Mouse (Mus musculus) limb, embryonic 14.5 days (tissue): ENCODE data around the gene Plch1. TPM values are rescaled to one million over a fixed set of nuclear protein-coding genes. Genes with fewer than 3 reads are reported as not detected.

ENCODE experiments used
- ATAC-seq: fragments of 200-750 bp; cut with Nextera tagmentation; 2 replicates; pipeline ENCODE4 v1.8.0; 2017; ENCODE audit warnings: low read depth, moderate number of reproducible peaks, moderate TSS enrichment; ENCODE audit not compliant: low FRiP score
- DNase-seq: peaks from one replicate; pipeline ENCODE4 v3.0.0-alpha.2; 2015; ENCODE audit warnings: low spot score
- H3K27ac ChIP-seq: fragments of 300-500 bp; sonication (generic); replicated peaks from 2 replicates; pipeline ENCODE4 v1.5.1; 2014; ENCODE audit warnings: low read depth, mild to moderate bottlenecking, low read length, moderate library complexity, mixed read lengths
- H3K27me3 ChIP-seq: fragments of 300-500 bp; sonication (generic); 2 replicates; pipeline ENCODE4 v1.6.1; 2014; ENCODE audit warnings: low read length, mixed read lengths; ENCODE audit not compliant: control insufficient read depth, insufficient read depth
- H3K36me3 ChIP-seq: fragments of 300-500 bp; sonication (generic); 2 replicates; pipeline ENCODE4 v1.6.1; 2014; ENCODE audit warnings: mild to moderate bottlenecking, low read length, moderate library complexity, mixed read lengths; ENCODE audit not compliant: control insufficient read depth, insufficient read depth
- H3K4me1 ChIP-seq: fragments of 300-500 bp; sonication (generic); 2 replicates; pipeline ENCODE4 v1.6.1; 2014; ENCODE audit warnings: antibody characterized with exemption, low read length, mixed read lengths; ENCODE audit not compliant: control insufficient read depth, insufficient read depth
- H3K4me2 ChIP-seq: fragments of 300-500 bp; sonication (generic); replicated peaks from 2 replicates; pipeline ENCODE4 v1.6.1; 2014; ENCODE audit warnings: low read depth, mild to moderate bottlenecking, low read length, moderate library complexity; ENCODE audit not compliant: severe bottlenecking
- H3K4me3 ChIP-seq: fragments of 300-500 bp; sonication (generic); replicated peaks from 2 replicates; pipeline ENCODE4 v1.5.1; 2014; ENCODE audit warnings: low read length
- H3K9ac ChIP-seq: fragments of 300-500 bp; sonication (generic); 2 replicates; pipeline ENCODE4 v1.6.1; 2014; ENCODE audit warnings: mild to moderate bottlenecking, low read depth, low read length, moderate library complexity; ENCODE audit not compliant: severe bottlenecking
- H3K9me3 ChIP-seq: fragments of 300-500 bp; sonication (generic); 2 replicates; pipeline ENCODE4 v1.6.1; 2016; ENCODE audit warnings: low read length; ENCODE audit not compliant: control insufficient read depth
- POLR2A ChIP-seq: fragments of 200-500 bp; IDR thresholded peaks from 2 replicates; pipeline ENCODE4 v1.8.0; 2012; ENCODE audit warnings: inconsistent platforms, mild to moderate bottlenecking, moderate library complexity, borderline replicate concordance; ENCODE audit not compliant: insufficient read depth, insufficient read length; ENCODE audit errors: extremely low read depth
- WGBS: fragments of 180-500 bp; shearing (Covaris S2); extraction: QIAGEN DNeasy Blood & Tissue Kit; methylation state at CpG from one replicate; pipeline ENCODE4 v1.1.7; 2014; 5-methylcytosine and 5-hydroxymethylcytosine counted together
- polyA plus RNA-seq, 2 experiments: library from polyadenylated mRNA; depleted of rRNA in 1 of 2; stranded (reverse) in 1 of 2; unstranded in 1 of 2; fragments of >200 nt; fragmentation: Nextera tagmentation in 1 of 2; extraction: Ambion mirVana in 1 of 2; gene quantifications; 2 replicates each; pipeline versions ENCODE4 v1.2.1 to v1.2.3; 2012 to 2014

Gene Plch1
- polyA plus RNA-seq, 2 experiments, result 1.1 to 2.0 TPM

- 20% methylated on average over 1 of the region's 1 CpGs for WGBS
- Histone ChIP-seq H3K36me3 (no peaks in the 10 kb centered on the region), H3K4me3 (no peak overlapping the region), H3K9me3 (no peaks in the 10 kb centered on the region), H3K9ac (no peak overlapping the region), H3K4me1 (peaks cover 13% of the 10 kb centered on the region), H3K4me2 (no peak overlapping the region), H3K27me3 (peaks cover 11% of the 10 kb centered on the region; the same call in 1 of the 2 replicates), H3K27ac (no peak overlapping the region)
- DNase-seq, result no peak
- TF ChIP-seq POLR2A, result no peak
- ATAC-seq, result no peak
Observed at GRCm38 (mm10) chr3:63897177-63897576, 2.1 kb downstream of the Plch1 start.

GRCm38 (mm10) chr3:63896303-63896702, 3.0 kb downstream of the Plch1 start:
- DNase-seq, result no peak
- Histone ChIP-seq H3K27ac (no peak overlapping the region), H3K9ac (no peak overlapping the region), H3K9me3 (no peaks in the 10 kb centered on the region), H3K36me3 (no peaks in the 10 kb centered on the region), H3K4me2 (no peak overlapping the region), H3K4me3 (no peak overlapping the region), H3K27me3 (peaks cover 11% of the 10 kb centered on the region; the same call in 1 of the 2 replicates), H3K4me1 (peaks cover 13% of the 10 kb centered on the region)
- TF ChIP-seq POLR2A, result no peak
- 86% methylated on average over 4 of the region's 4 CpGs for WGBS
- no peak for ATAC-seq

DNA sequence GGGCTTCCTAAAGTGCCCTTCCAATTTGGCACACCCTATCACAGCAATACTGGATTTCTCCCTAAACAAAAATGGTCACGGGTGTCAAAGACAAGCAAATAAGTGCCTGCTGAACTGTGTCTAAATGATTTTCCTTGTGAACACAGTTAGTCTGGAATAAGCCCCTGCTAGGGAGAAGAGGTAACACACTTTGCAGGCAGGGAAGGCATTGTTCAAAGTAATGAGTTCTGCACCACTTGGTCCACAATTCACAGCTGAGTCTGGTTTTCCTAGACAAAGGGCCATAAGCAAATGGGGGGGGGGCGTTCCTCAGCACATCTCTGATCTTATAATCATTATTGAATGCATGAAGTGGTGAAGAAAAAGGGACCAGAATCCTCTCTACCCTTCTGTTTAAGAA, 3.5 kb downstream of the Plch1 start:
- WGBS, result 41% methylated on average over 2 of the region's 2 CpGs
- peaks cover 13% of the 10 kb centered on the region for H3K4me1 ChIP-seq
- H3K36me3 ChIP-seq, result no peaks in the 10 kb centered on the region
- DNase-seq, result no peak
- H3K9ac ChIP-seq, result no peak overlapping the region
- ATAC-seq, result no peak
- H3K4me2 ChIP-seq, result no peak overlapping the region
- peaks cover 11% of the 10 kb centered on the region; the same call in 1 of the 2 replicates for H3K27me3 ChIP-seq
- no peak for TF ChIP-seq POLR2A
- H3K4me3 ChIP-seq, result no peak overlapping the region
- no peaks in the 10 kb centered on the region for H3K9me3 ChIP-seq
- H3K27ac ChIP-seq, result no peak overlapping the region

- H3K4me1 ChIP-seq, result peaks cover 6% of the 10 kb centered on the region; the same call in 1 of the 2 replicates
- TF ChIP-seq POLR2A, result no peak
- H3K27me3 ChIP-seq, result no peaks in the 10 kb centered on the region
- no peaks in the 10 kb centered on the region for H3K9me3 ChIP-seq
- 33% methylated on average over 7 of the region's 7 CpGs for WGBS
- DNase-seq, result peak; percentile 7
- no peak overlapping the region for H3K4me2 ChIP-seq
- no peak overlapping the region for H3K9ac ChIP-seq
- H3K27ac ChIP-seq, result 0 out of 2 replicates have a peak overlapping the region, but pooled peaks have one; percentile 13
- H3K4me3 ChIP-seq, result no peak overlapping the region
- H3K36me3 ChIP-seq, result no peaks in the 10 kb centered on the region
- ATAC-seq, result no peak
Observed at GRCm38 (mm10) chr3:63893677-63894076, 5.6 kb downstream of the Plch1 start.

GRCm38 (mm10) chr3:63892154-63892553, 7.1 kb downstream of the Plch1 start:
- Histone ChIP-seq H3K27me3 (no peaks in the 10 kb centered on the region), H3K27ac (no peak overlapping the region), H3K4me2 (no peak overlapping the region), H3K9me3 (no peaks in the 10 kb centered on the region), H3K9ac (no peak overlapping the region), H3K4me1 (0 out of 2 replicates have a peak, but pooled peaks cover 4% of the 10 kb centered on the region), H3K36me3 (no peaks in the 10 kb centered on the region), H3K4me3 (no peak overlapping the region)
- ATAC-seq (no peak), DNase-seq (no peak)
- WGBS, result 52% methylated on average over 3 of the region's 3 CpGs
- no peak for TF ChIP-seq POLR2A

GRCm38 (mm10) chr3:63881065-63881464, 18.2 kb downstream of the Plch1 start:
- no peaks in the 10 kb centered on the region for H3K9me3 ChIP-seq
- no peak overlapping the region for H3K27ac ChIP-seq
- no peaks in the 10 kb centered on the region for H3K4me1 ChIP-seq
- H3K4me3 ChIP-seq, result no peak overlapping the region
- no peak overlapping the region for H3K9ac ChIP-seq
- H3K4me2 ChIP-seq, result no peak overlapping the region
- WGBS, result 84% methylated on average over 2 of the region's 2 CpGs
- H3K36me3 ChIP-seq, result no peaks in the 10 kb centered on the region
- ATAC-seq (no peak), DNase-seq (no peak)
- H3K27me3 ChIP-seq, result no peaks in the 10 kb centered on the region
- no peak for TF ChIP-seq POLR2A
